Mouse (Mus musculus) cortical plate, adult 2 months (tissue): ENCODE results near the gene Top1.

Source experiments
- CTCF ChIP-seq: fragments of 200-500 bp; IDR thresholded peaks from 2 replicates; pipeline ENCODE4 v1.5.1; 2011; ENCODE audit warnings: mild to moderate bottlenecking, control low read depth, low read length; ENCODE audit not compliant: insufficient read depth; ENCODE audit errors: extremely low read depth
- POLR2A ChIP-seq: fragments of 200-500 bp; IDR thresholded peaks from 2 replicates; pipeline ENCODE4 v1.6.1; 2011; ENCODE audit warnings: mild to moderate bottlenecking, low read length, control low read depth; ENCODE audit not compliant: insufficient read depth; ENCODE audit errors: extremely low read depth

GRCm38 (mm10) chr2:160641176-160641575 is 4.5 kb upstream of the Top1 start:
- TF ChIP-seq CTCF (no peak), POLR2A (no peak)
